Mouse (Mus musculus) liver (tissue): ENCODE measurements around the gene Hoxd8.

ENCODE experiments used
- DNase-seq: peaks from one replicate; pipeline ENCODE4 v3.0.0-alpha.2; 2020; ENCODE audit warnings: mixed read lengths

The Hoxd8 gene

GRCm38 (mm10) chr2:74704393-74704998 lies at the start of gene Hoxd8:
Hoxd8 (plus strand) TSS chr2:74704615.
- no peak for DNase-seq

- DNase-seq: no peak
Measured at GRCm38 (mm10) chr2:74654743-74655419, 49.5 kb upstream of the Hoxd8 start.

DNA sequence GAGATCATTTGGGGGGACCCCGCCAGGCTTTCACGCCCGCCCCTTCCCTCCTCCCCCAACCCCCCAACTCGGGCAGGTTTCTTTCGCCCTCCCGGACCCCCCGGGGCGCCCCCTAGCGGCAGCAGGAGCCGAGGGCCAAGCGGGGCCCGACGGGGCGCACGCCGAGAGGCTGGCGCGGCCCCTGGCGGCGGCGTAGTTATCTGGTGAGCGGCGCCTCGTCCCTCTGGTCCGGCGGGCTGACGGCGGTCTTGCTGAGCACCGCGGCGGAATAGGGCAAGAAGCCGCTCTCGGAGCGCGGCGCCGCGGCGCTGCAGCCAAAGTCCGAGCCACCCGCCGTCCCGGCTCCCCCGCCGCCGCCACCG lies 49.0 kb upstream of the Hoxd8 start:
- DNase-seq: peak; percentile 36

DNA sequence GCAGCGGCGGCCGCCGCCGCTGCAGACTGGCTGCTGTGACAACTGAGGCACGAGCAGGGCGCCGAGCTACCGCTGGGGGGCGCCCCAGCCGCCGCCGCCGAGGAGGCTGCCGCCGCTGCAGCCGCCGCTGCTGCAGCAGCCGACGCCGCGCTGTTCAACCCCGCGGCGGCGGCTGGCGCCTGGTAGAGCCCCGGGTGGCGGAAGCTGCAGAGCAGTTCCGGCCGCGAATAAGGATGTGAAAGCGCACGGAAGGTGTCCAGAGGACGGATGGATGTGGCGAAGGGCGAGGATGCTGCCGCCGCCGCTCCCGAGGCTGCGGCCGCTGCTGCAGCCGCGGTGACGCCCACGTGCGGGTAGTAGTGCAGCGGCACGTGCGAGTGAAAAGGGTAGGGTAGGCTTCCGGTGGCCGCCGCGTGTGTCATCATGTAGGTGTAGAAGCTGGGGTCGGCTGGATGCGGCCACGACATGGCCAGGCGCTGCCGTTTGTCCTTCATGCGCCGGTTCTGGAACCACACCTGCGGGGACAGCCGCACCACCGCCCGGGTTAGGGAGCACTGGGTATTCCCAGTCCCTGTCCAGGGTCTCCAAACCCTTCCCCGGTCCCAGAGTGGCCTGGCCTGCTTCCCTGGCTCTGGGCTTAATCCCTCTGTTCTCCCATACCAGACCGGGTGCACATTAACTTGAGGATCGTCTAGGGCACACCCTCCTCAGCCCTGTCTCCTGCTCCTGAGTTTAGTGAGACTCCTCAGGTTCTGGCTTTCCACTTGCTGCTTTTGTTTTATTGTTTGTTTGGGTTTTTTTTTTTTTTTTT lies 48.4 kb upstream of the Hoxd8 start:
- DNase-seq: no peak

GRCm38 (mm10) chr2:74656632-74657021 lies 47.8 kb upstream of the Hoxd8 start:
- DNase-seq: no peak

- no peak for DNase-seq
Measured at GRCm38 (mm10) chr2:74657251-74658023, 47.0 kb upstream of the Hoxd8 start.

- no peak for DNase-seq
Measured at GRCm38 (mm10) chr2:74658024-74658666, 46.3 kb upstream of the Hoxd8 start.

DNA sequence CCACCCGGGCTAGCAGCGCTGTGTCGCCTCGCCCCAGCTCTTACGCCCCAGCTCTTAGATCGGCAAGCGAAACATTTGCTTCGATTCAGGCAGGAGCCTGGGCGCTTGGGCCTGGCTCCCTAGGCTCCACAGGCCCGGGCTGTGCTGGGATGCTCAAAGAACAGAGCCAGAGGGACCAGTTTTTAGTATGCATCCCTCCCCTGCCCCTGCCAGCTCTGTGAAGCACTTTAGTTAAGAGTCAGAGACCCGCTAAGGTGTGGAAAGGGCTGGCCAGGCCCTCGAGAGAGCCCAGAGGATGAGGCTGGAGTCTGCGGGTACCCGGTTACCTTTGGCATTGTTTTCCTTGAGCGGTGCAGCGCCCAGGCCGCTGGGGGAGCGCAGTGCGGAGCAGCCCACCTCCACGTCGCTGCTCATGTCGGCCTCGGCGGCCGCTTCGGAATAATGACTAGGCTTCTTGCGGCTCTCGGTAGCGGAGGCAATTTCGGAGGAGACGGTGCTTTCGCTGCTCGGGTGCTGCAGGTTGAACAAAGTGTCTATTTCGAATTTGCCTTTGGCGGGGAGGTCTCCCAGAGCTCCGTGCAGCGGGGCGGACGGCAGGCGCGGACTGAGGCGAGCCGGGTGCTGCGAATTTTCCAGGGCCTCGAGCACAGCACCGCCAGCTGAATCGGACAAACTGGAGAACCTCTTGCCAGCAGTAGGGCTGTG lies 45.6 kb upstream of the Hoxd8 start:
- no peak for DNase-seq

GRCm38 (mm10) chr2:74659507-74660005 lies 44.9 kb upstream of the Hoxd8 start, which contains the start of gene Evx2:
Evx2 (minus strand) TSS chr2:74659557.
- DNase-seq: no peak

DNA sequence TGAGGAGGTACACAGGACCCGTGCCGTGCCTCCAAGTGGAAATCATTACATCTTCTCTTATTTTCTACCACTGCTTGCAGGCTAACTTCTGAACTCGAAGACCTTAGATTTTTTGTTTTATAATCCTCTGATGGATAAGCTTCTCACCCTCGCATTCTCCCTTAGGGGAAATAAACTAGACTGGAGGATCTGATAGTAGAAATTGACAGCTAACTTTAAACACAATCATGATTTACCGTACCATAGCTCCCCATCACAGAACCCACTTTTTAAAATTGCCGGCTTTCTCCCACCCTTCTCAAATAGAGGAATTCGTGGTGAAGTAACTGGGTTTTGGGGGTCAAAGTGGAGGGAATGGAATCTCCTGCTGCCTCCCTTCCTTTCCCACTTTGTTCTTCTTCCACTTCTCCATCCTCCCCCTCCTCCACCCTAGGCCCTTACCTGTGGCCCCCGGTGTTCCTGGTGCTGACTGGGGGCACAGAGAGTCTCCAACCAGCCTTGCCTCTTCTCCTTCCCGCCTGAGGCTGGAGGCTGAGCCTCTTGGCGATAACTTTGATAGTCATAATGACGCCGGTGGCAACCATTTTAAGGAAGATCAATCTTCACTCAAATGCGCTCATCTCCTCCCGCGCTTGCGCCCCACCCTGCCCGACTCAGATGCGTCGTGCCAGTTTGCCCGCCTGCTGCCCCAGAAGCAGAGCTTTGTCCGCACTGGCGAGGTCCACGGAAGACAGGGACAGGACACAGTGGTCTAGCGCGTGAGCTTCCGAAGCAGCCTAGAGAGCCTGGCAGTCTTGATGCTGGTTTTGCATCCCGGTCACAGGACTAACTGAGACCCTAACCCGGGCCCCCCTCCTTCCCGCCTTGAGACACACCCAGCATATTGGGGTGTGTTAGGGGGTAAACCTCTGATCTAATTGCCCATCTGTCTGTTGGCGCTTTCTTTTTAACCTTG lies 43.7 kb upstream of the Hoxd8 start:
- DNase-seq: no peak

GRCm38 (mm10) chr2:74661685-74662084 lies 42.7 kb upstream of the Hoxd8 start:
- DNase-seq: no peak

- no peak for DNase-seq
Measured at GRCm38 (mm10) chr2:74663291-74663925, 41.0 kb upstream of the Hoxd8 start.

- DNase-seq: no peak
Measured at GRCm38 (mm10) chr2:74666411-74666810, 38.0 kb upstream of the Hoxd8 start.

GRCm38 (mm10) chr2:74667191-74667841 lies 37.1 kb upstream of the Hoxd8 start:
- no peak for DNase-seq

GRCm38 (mm10) chr2:74667842-74668357 lies 36.5 kb upstream of the Hoxd8 start, which contains the start of gene Hoxd13:
Hoxd13 (plus strand) TSS chr2:74668310.
- DNase-seq: no peak

DNA sequence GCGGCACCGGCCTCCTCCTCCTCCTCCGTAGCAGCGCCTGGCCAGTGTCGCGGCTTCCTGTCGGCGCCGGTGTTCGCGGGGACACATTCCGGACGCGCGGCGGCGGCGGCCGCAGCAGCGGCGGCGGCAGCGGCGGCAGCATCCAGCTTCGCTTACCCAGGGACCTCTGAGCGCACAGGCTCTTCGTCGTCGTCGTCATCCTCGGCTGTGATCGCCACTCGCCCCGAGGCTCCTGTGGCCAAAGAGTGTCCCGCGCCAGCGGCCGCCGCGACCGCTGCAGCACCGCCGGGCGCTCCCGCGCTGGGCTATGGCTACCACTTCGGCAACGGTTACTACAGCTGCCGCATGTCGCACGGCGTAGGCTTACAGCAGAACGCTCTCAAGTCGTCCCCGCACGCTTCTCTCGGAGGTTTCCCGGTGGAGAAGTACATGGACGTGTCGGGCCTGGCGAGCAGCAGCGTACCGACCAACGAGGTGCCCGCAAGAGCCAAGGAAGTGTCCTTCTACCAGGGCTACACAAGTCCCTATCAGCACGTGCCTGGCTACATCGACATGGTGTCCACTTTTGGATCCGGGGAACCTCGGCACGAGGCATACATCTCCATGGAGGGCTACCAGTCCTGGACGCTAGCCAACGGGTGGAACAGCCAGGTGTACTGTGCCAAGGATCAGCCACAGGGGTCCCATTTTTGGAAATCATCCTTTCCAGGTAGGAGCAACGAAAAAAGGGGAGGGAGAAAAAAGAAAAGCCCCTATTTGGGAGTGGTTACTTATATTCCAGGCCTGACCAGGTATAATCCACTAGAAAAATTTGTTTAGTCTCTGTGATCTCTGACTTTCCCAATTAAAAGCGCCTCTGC lies 35.8 kb upstream of the Hoxd8 start:
- no peak for DNase-seq

GRCm38 (mm10) chr2:74669230-74669578 lies 35.2 kb upstream of the Hoxd8 start:
- DNase-seq: no peak

- DNase-seq: no peak
Measured at GRCm38 (mm10) chr2:74669650-74670235, 34.7 kb upstream of the Hoxd8 start.
